Mouse (Mus musculus) hindbrain, embryonic 10.5 days (tissue): ENCODE measurements at regions not wholly inside any gene's neighbourhood (a gene's known extent, or its start where the extent isn't known, plus 50 kb on each side); places are given as distances from the start of the nearest gene placed in this dataset.

Experiments used
- DNase-seq: peaks from one replicate; pipeline ENCODE4 v3.0.0-alpha.2; 2017; ENCODE audit warnings: low spot score
- H3K27ac ChIP-seq: fragments of 300-500 bp; sonication (generic); 2 replicates; pipeline ENCODE4 v1.5.1; 2016; ENCODE audit warnings: mild to moderate bottlenecking, moderate library complexity
- H3K27me3 ChIP-seq: fragments of 300-500 bp; sonication (generic); 2 replicates; pipeline ENCODE4 v1.6.1; 2016; ENCODE audit warnings: mild to moderate bottlenecking; ENCODE audit not compliant: poor library complexity, insufficient read depth, severe bottlenecking
- H3K36me3 ChIP-seq: fragments of 300-500 bp; sonication (generic); 2 replicates; pipeline ENCODE4 v1.6.1; 2016; ENCODE audit warnings: mild to moderate bottlenecking, moderate library complexity
- H3K4me1 ChIP-seq: fragments of 300-500 bp; sonication (generic); replicated peaks from 2 replicates; pipeline ENCODE4 v1.6.1; 2016; ENCODE audit warnings: mild to moderate bottlenecking
- H3K4me3 ChIP-seq: fragments of 300-500 bp; sonication (generic); 2 replicates; pipeline ENCODE4 v1.5.1; 2016; ENCODE audit warnings: mild to moderate bottlenecking, moderate library complexity
- H3K9me3 ChIP-seq: fragments of 300-500 bp; sonication (generic); 2 replicates; pipeline ENCODE4 v1.6.1; 2016; ENCODE audit warnings: mild to moderate bottlenecking, moderate library complexity
- WGBS: fragments of 180-500 bp; shearing (Covaris S2); methylation state at CpG from one replicate; pipeline ENCODE4 v1.1.7; 2016; 5-methylcytosine and 5-hydroxymethylcytosine counted together

GRCm38 (mm10) chr2:64413263-64413662 lies 315.4 kb upstream of the Fign start:
- Histone ChIP-seq H3K36me3 (no peaks in the 10 kb centered on the region), H3K27me3 (no peaks in the 10 kb centered on the region), H3K9me3 (no peaks in the 10 kb centered on the region), H3K27ac (no peak overlapping the region), H3K4me1 (no peaks in the 10 kb centered on the region), H3K4me3 (no peak overlapping the region)
- no peak for DNase-seq

- WGBS = 72% methylated on average over 4 of the region's 4 CpGs
- Histone ChIP-seq H3K27ac (peak overlapping the region; percentile 84), H3K27me3 (no peaks in the 10 kb centered on the region), H3K4me1 (peaks cover 26% of the 10 kb centered on the region), H3K4me3 (no peak overlapping the region), H3K36me3 (no peaks in the 10 kb centered on the region), H3K9me3 (no peaks in the 10 kb centered on the region)
- DNase-seq = no peak
Observed at GRCm38 (mm10) chr2:64395946-64396345, 298.1 kb upstream of the Fign start.

- DNase-seq = peak; percentile 41
- no peak overlapping the region for H3K4me3 ChIP-seq
- H3K9me3 ChIP-seq = no peaks in the 10 kb centered on the region
- H3K4me1 ChIP-seq = peaks cover 32% of the 10 kb centered on the region
- H3K36me3 ChIP-seq = no peaks in the 10 kb centered on the region
- no peaks in the 10 kb centered on the region for H3K27me3 ChIP-seq
- 20% methylated on average over 11 of the region's 11 CpGs for WGBS
- peak overlapping the region; percentile 84 for H3K27ac ChIP-seq
Observed at GRCm38 (mm10) chr2:64394619-64395294, 296.9 kb upstream of the Fign start.

DNA sequence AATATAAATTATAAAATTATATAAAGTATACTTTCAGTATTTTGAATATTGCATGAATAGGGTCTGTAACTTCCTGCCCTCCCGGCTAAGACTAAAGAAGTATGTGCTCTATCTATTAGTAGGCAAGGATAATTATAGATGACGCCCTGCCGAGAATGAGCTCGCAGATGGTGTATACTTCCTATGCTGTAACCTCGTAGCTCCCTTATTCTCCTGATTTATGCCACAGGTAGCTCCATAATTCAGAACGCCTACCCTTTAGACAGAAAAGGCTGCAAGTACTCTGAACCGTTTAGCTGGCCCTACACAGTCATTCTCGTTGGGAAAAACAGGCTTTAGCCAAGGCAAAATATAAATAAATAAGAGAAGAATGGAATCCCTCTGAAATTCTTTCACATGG lies 296.4 kb upstream of the Fign start:
- H3K27ac ChIP-seq = peak overlapping the region; percentile 84
- DNase-seq = no peak
- H3K4me3 ChIP-seq = no peak overlapping the region
- 46% methylated on average over 8 of the region's 8 CpGs for WGBS
- H3K9me3 ChIP-seq = no peaks in the 10 kb centered on the region
- H3K4me1 ChIP-seq = peaks cover 32% of the 10 kb centered on the region
- no peaks in the 10 kb centered on the region for H3K36me3 ChIP-seq
- H3K27me3 ChIP-seq = no peaks in the 10 kb centered on the region

GRCm38 (mm10) chr2:64369791-64370190 lies 272.0 kb upstream of the Fign start:
- H3K9me3 ChIP-seq = no peaks in the 10 kb centered on the region
- H3K27me3 ChIP-seq = no peaks in the 10 kb centered on the region
- no peak overlapping the region for H3K4me3 ChIP-seq
- H3K4me1 ChIP-seq = peaks cover 8% of the 10 kb centered on the region; the same call in 1 of the 2 replicates
- peak overlapping the region; percentile 59 for H3K27ac ChIP-seq
- peak; percentile 20 for DNase-seq
- no peaks in the 10 kb centered on the region for H3K36me3 ChIP-seq
- 14% methylated on average over 2 of the region's 2 CpGs for WGBS

DNA sequence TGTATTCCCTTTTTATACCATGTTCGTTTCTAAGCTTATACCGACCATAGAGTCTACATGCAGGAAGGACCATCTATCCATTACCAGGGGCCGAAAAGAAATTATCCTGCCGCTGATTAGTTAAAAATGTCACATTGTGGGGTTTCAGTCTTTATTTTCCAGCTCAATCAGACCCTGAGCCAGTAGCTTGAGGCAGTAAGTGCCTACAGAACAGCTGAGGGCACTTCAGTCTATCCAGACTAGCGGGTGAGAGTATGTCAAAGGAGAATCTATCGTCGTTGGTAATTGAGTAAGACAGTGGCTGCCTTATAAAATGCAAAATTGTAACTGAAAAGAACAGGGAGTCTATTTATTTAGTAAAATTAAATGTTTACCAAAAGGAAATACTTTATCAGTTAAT lies 269.4 kb upstream of the Fign start:
- DNase-seq = no peak
- no peaks in the 10 kb centered on the region for H3K27me3 ChIP-seq
- 90% methylated on average over 7 of the region's 7 CpGs for WGBS
- no peak overlapping the region for H3K27ac ChIP-seq
- peaks cover 8% of the 10 kb centered on the region; the same call in 1 of the 2 replicates for H3K4me1 ChIP-seq
- no peak overlapping the region for H3K4me3 ChIP-seq
- H3K36me3 ChIP-seq = no peaks in the 10 kb centered on the region
- H3K9me3 ChIP-seq = no peaks in the 10 kb centered on the region

GRCm38 (mm10) chr2:64366528-64366927 lies 268.7 kb upstream of the Fign start:
- Histone ChIP-seq H3K4me1 (peaks cover 8% of the 10 kb centered on the region; the same call in 1 of the 2 replicates), H3K27ac (no peak overlapping the region), H3K4me3 (no peak overlapping the region), H3K27me3 (no peaks in the 10 kb centered on the region), H3K36me3 (no peaks in the 10 kb centered on the region), H3K9me3 (no peaks in the 10 kb centered on the region)
- WGBS = 87% methylated on average over 5 of the region's 5 CpGs
- DNase-seq = no peak

GRCm38 (mm10) chr2:64356286-64356685 lies 258.4 kb upstream of the Fign start:
- DNase-seq = no peak
- Histone ChIP-seq H3K9me3 (no peaks in the 10 kb centered on the region), H3K27me3 (no peaks in the 10 kb centered on the region), H3K27ac (no peak overlapping the region), H3K4me3 (no peak overlapping the region), H3K36me3 (no peaks in the 10 kb centered on the region), H3K4me1 (no peaks in the 10 kb centered on the region)
- WGBS = 91% methylated on average over 4 of the region's 4 CpGs

DNA sequence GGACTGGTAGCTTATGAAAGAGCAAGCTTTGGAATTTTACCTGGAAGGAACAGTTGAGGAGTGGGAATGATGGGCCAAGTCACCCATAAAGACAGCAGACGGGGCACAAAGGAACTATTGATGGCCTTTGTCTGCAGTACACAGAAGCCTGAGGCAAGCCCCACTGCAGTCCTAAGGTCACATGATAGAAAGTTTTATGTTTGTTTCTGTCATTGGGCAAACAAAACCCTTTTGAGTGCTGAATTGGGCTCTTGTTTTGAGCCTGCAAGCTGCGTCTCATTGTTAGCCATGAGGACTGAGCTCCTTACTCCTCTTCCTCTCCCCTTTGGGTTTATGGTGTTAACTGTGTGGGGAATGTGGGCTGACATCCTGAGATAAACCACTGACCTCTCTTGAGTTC lies 227.7 kb upstream of the Fign start:
- Histone ChIP-seq H3K36me3 (no peaks in the 10 kb centered on the region), H3K27ac (peak overlapping the region; percentile 63), H3K4me3 (no peak overlapping the region), H3K27me3 (no peaks in the 10 kb centered on the region), H3K4me1 (peaks cover 9% of the 10 kb centered on the region), H3K9me3 (no peaks in the 10 kb centered on the region)
- DNase-seq = peak; percentile 18
- WGBS = 25% methylated on average over 2 of the region's 2 CpGs
